Mouse (Mus musculus) kidney, postnatal 4 days (tissue): Measurements from ENCODE around the gene Tsfm.

ENCODE experiments used
- DNase-seq, 2 experiments: peaks; one replicate each; pipeline ENCODE4 v3.0.0; 2021; ENCODE audit warnings: mixed read lengths in 2 of 2

Gene Tsfm

DNA sequence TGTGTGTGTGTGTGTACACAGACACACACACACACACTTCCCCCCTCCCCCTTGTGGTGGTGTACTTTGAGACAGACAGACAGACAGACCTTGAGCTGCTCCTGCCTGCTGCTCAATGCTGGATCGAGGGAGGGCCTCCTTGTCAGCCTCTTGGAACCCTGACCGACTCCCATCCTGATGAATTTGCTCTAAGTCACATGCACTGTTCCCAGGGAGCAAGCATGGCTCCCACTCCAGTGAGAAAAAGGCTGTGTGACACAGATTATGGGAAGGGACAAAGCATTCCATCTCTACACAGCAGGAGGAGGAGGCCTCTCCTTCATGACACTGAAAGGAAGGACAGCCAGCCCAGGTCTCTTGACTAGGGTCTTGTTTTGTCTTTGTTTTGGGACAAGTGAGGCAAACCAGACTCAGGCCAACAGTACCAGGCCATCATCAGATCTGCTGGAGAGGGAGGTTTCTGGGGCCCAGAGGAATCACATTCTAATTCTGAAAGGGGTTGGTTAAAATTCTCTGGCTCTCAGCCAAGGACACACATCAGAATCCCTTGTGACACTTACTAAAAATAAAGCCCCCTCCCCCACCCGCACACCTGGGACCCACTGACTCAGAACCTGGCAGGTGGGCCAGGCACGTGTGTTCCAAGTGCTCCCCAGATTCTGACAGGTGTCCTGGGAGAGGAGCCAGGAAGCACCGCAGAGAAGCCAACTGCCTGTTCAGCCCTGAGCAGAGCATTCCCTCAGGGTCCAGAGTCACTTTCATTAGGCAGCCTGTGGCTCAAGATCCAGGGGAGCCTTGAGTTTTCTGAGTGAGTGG lies 46.2 kb downstream of the Tsfm start:
- DNase-seq, result peak in 1 of 2 experiments; percentile 62

DNA sequence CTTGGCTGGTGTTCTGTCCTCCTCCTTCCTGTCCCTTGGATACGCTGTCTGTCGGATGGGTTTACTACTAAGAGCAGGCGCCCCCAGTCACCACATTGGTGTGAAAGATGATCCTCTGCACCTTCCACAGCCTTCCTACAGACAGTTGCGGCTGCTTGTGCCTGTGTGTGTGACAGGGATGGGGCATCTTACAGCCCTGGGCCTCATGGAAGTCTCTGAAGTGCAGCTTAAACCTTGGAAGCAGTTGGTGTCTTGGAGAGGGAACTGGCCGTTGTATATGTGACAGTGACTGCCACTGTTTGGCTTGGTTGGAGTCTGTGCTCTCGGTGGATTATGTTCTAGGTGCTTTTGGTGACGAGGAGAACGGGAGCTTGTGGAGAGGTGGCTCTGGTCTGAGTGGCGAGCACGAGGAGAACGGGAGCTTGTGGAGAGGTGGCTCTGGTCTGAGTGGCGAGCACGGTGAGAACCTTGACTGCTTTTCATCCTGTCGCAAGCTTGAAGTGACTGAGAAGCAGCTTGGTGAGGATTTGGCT lies 47.4 kb downstream of the Tsfm start:
- no peak for DNase-seq

DNA sequence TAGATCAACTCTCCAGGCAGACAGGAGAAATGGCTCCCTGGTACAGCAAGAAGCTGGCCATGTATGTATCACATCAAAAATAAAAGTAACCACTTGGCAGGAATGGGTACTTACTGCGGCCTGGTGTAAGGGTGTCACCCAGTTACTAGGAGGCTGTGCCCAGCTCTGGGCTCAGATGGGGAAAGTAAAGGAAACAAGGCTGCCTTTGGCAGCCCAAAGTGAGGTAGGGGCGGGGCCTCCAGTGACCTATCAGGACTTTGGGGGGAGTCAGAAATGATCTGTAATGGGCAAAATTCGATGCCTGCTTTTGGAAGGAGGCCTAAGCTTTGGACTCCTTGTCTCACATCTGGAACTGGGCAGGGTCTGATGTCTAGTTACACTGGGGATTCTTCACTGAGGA lies 48.9 kb downstream of the Tsfm start:
- no peak for DNase-seq

DNA sequence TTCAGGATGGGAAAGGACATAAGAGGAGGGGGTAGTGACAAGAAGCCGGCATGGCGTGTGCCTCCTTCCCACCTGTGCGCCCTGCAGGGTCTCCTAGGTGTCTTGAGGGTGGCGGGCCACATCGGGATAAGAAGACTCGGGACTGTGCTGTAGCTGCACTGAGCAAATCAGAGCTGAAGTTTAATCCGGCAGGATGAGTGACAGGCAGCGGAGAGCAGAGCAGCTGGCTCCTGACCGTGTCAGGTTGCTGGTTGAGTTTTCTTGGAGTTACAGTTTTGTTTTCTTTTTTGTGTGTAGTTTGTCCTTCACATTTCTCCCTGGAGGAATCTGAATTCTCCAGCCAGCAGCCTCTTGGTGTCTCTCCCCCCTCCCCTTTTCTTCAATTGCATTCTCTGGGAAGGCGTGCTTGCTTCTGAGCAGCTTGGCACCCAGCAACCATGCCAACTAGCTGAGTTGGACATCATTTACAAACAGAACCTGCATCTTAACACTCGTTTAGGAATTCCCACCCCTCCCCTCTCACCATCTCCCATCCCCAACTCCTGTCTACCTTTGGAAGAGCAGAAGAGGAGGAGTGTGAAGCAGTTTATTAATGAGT lies 49.6 kb downstream of the Tsfm start:
- DNase-seq, result no peak

DNA sequence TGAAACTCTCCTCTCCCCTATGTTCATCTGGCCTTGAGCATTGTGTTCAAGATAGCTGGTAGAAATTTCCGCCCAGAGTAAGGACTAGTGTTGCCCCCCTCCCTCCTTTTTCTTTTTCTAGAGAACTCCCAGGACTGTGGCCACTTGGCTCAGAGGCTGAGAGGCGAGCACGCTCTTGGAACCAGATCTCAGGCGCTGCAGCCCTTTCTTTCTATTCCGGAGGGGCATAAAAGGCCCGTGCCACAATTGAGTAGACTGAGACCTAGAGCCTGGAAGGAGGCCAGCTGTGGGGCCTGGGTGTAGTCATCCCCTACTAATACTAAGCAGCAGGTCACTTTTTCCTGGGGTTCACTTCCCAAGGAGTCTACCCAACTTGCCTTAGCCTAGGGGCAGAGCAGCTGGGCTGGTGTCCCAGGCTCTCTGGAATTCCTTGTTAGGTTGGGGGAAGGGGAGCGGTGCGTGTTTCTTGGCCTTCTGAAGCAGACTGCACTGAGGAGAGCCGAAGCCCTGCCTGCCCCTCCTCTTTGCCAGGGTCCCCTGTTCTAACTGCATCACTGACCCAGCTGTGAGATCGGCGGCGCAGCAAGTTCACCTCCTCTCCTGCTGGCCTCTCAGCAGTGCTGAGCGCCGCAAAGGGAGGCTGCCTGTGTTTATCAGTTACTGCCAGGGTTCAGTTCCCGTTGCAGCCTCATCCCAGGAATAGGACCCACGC lies 50.3 kb downstream of the Tsfm start:
- DNase-seq, result peak; percentile 59 to 72

DNA sequence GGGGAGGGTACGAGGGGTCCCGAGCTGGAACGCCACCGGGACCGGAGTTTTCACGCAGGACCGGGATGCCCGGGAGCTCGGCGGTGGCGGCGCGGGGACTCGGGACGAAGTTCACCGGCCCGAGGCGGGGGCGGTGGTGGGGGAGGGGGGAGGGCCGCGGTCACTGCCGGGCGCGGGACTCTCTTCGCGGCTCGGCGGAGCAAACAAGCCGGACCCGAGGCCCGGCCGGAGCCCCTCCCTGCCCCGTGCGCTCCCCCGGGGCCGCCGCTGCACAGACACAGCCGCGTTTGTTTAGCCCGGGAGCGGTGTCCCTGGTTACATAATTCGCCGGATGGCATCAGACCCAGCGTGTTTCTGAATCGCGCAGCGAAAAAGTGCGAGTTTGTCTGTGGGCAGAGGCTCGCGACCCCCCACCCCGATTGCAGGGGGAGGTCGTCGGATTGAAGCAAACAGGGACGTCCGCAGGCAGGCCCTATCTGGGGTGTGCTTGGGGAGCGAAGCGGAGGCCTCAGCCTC lies 50.9 kb downstream of the Tsfm start:
- DNase-seq, result peak in 1 of 2 experiments; percentile 71

DNA sequence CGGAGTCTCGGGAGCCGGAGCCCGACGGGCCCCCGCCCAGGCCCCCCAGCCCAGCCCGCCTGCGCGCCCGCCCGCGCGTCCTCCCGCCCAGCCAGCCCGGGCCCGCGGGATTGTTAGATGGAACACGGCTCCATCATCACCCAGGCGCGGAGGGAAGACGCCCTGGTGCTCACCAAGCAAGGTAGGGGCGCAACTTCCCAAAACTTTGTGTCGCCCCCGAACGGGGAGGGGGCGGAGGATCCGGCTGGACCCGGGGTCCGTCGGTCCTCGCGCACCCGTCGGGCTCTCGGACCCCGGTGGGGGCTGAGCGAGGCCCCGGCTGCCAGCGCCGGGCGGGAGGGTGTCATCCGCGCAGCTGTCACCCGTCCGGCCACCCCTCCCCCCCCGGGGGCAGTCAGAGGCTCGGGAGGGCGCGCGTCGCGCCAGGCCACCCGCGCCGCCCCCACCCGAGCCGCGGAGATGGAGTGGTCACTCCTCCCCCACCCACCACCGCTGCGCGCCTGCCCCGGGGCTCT lies 51.5 kb downstream of the Tsfm start:
- peak; percentile 84 to 90 for DNase-seq

DNA sequence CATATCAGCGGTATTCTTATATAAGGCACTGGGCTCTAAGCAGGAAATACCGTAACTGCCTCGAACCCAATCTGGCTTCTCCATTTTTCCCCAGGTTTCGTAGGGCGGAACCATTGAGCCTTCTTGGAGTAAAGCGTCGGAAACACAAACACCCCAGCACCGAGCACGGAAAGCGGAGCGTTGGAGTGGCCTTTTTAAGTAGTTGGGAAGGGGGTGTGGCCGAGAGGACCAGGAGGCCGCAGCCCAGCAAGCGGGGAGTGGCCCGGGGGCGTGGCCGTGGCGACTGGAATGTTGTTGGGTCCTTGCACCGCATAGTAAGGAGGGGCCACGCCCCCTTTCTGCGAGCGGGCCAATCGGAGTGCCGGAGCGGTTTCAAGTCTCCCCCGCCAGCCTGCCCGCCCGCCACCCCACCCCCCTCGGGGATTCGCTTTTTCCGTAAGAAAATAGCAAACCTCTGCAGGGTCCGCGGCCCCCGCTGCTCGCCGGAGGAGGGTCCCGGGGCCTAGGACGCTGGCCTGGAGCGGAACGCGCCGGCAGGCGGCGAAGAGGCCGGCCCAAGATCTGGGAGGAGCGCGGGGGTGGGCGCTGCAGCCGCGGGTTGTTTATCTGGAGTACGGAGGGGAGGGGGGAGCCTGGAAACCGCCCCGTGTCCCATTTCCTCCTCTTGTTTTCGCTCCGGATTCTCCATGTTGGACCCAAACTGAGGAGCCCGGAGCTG lies 52.2 kb downstream of the Tsfm start, which contains the start of gene Ctdsp2:
Gene Ctdsp2 (plus strand): TSS at position 441 of the 718 bp plus-strand sequence.
- DNase-seq, result peak; percentile 100

DNA sequence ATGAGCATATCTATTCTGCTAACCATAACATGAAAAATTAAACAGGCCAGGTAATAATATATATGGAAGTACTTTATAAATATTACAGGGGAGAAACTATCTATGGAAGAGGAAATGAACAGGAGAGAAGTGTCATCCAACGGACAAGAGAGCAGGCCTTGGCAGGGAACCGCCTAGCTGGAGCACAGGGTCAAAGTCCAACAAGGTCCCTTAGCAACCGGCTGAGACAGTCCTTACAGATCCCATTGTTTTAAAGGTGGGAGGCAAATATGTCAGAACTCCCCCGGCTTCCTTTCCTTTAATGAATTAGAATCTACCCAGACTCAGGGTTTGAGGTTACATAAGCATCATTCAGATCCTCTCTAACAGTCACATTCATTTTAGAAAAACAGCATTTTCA lies 53.6 kb downstream of the Tsfm start:
- DNase-seq, result peak in 1 of 2 experiments; percentile 64

DNA sequence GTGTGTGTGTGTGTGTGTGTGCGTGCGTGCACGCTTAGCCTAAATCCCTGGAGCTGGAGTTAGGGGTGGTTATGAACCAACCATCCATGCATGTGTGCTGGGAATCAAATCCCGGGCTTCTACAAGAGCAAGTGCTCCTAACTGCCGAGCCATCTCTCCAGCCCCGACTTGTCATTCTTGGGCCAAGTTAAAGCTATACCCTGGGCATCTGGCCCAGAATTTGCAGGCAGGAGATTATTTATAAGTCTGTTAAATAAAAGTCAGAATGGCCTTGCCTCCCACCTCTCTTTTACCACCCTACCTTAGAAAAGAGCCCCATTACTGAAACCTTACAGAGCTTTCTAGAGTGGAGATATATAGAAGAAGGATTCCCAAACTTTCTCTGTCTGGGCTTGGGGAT lies 54.9 kb downstream of the Tsfm start:
- DNase-seq, result no peak

DNA sequence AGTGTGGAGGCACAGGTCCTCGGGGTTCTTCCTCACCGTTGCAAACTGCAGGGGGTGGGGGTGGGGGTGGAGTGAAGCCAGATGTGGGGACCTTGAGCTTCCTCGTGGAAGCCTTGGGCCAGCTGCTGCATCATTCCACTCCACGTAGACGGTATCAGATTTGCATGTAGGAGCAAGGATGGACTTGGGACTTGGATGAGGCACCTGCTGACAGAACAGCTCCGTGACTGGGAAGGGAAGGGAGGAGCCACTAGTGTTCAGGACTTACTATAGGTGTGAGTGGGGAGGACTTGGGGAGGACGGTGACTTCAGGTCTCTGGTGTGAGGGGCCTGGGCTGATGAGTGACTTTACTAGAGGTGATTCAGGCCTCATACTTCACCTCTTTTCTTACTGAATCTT lies 57.7 kb downstream of the Tsfm start:
- no peak for DNase-seq

DNA sequence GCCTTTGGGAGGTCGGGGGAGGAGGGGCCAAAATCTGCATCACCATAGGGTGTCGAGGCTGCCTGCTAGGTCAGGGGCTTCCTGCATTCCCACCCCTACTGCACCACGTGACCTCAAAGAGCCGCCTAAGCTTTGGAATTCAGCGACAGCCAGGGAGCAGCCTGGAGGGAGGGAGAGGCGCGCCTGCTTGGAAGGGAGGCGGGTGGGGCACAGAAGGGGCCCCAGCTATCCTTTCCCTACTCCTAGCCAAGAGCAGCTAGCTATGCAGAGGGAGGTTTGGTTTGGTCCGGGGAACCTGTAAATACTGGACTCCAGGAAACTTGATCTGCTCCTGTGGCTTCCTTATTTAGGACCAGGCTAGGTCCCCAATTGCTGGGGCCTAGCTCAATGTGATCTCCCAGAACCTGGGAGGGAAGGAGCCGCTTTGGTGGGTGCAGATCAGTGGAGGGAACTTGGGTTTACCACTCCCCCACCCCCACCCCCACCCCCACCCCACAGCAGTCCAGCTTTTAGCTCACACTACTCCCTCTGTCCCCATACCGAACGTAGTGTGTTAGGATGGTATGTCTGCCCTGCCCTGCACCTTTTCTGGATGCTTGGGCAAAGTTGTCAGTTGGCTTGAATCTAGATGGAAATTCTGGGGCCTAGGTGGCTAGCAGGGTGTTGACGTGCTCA lies 58.5 kb downstream of the Tsfm start:
- DNase-seq, result peak; percentile 80 to 88

DNA sequence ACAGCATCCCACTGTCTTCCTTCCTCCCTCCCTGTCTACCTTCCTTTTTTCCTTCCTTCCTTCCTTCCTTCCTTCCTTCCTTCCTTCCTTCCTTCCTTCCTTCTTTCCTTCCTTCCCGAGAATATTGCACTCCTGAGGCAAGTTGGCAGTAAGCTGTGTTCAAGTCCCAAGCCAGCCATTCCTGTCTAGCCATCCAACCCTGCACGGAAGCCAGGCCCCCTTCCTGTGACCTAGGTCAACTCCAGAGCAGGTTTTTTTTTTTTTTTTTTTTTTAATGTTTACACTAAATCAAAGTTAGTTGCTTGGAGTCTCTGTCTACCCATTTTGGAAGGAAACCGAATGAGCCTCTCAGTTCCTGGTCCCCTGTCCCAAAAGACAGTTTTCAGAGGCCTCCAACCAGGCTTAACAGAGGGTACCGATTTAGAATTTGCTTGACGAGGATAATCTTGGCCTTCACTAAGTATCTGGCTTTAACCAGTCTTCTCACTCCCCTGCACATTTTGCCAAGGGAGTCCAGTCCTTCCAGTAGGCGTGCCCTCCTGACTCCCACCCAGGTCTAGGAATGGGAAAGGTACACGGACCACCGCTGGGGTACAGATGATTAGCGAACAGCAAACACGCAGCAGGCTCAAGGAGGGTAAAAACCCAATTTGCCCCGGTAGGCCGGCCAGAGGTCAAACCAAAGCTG lies 59.1 kb downstream of the Tsfm start:
- peak in 1 of 2 experiments; percentile 43 for DNase-seq

DNA sequence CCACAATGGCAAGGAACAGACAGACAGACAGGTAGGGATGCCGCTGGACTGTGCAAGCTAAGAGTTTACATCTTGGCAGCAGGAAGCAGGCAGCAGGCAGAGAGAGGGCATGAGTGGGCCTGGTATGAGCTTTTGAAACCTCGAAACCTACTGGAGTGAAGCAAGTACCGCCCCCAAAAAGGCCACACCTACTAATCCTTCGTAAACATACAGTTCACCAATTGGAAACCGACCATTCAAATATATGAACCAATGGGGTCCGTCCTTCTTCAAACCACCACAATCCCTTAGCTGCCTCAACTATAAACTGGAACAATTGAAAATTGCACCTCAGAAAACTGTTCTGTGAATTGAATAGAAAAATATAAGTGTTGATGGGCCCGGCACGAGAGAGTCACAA lies 66.8 kb downstream of the Tsfm start:
- DNase-seq, result no peak

DNA sequence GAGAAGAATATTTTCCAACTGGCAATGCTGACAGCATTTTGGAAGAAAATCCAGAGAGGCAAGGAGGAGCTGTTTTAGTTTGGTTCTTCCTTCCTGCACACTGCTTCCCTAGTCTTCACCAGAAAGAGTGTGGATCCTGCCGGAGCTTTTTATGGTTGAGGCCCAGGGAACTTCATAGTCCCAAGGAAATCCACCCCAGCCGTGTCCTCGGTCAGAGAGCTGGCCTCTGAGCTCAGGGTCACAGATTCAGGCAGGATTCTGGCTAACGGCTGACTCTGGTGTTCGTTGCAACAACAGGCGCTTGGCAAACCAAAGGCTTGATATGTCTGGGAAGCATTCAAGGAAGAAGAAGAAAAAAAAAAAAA lies 67.7 kb downstream of the Tsfm start:
- peak in 1 of 2 experiments; percentile 57 for DNase-seq

DNA sequence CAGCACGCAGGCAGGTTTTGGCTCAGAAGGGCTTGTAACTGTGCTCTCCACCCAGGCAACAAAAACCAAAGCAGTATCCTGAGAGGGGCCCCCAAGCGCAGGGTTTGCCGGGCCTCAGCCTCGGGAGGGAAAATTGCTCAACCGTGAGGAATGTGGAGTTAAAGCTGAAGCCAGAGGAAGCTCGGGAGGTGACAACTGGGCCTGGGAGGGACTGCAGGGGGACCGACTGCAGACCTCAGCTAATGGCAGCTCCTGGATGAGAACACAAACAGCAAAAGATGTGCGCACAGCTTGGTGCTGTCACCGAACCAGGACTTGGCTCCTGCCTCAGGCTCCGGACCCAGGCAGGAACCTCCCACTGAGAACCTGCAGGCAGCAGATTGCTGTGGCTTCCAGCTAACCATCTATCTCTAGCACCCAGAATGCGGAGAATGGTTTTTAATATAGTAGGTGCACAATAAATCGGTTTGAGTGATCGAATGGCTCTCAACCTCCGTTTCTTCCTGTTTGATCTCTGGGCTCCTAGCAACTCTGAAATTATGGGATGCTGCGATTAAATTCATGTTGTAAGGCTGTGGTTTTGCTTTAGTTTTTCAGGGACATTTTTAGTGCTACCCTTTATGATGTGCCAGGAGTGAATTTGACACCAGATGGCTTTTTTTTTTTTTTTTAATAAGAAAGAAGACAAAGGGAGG lies 68.2 kb downstream of the Tsfm start:
- peak; percentile 76 to 85 for DNase-seq

DNA sequence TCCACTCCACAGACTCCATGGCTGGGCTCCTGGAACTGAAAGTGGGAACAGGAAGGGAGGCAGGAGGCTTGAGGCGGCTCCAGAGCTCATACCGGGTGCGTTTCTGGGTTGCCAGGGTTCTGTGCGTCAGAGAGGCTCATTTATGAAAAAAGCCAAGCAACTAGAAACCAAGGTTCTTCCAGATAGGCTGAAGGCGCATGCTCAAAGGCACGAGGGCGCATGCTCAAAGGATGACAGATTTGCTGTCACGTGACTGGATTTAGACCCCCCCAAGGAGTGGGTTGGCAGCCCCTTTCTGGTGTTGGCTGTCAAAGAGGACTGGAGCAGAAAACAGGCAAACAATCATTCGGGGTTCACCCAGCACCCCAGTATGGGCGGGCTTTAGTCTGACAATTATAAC lies 68.9 kb downstream of the Tsfm start:
- peak; percentile 66 to 75 for DNase-seq
